Mouse (Mus musculus): ENCODE measurements around the gene Zfp526. TPM values are rescaled to one million over a fixed set of nuclear protein-coding genes. Genes with fewer than 3 reads are reported as not detected.
A peak's percentile ranks its signal among the peaks of the same experiment; 100 is the strongest.

The Zfp526 gene
- polyA plus RNA-seq (2015; fragmentation: Nextera tagmentation; extraction: Ambion mirVana): 2.2 and 2.3 TPM in 2 replicates

- Histone ChIP-seq H3K27me3 (ENCODE audit: control insufficient read depth, insufficient read depth, low read length) (no peaks in the 10 kb centered on the region), H3K4me1 (ENCODE audit: control insufficient read depth, insufficient read depth, low read length) (peaks cover 27% of the 10 kb centered on the region), H3K27ac (ENCODE audit: low read length) (peak within 1 kb of the TSS; percentile 88), H3K9me3 (replicated peaks; ENCODE audit: control insufficient read depth, low read length) (no peaks in the 10 kb centered on the region), H3K36me3 (ENCODE audit: control insufficient read depth, insufficient read depth) (peaks cover 14% of the 10 kb centered on the region), H3K9ac (ENCODE audit: low read length) (peak within 1 kb of the TSS; percentile 84), H3K4me2 (ENCODE audit: low read depth, low read length) (peak within 1 kb of the TSS; percentile 96), H3K4me3 (ENCODE audit: low read length) (peak within 1 kb of the TSS; percentile 83)
- 1% methylated on average over 45 of the region's 45 CpGs for WGBS
- ATAC-seq (replicated peaks; ENCODE audit: extremely low read depth, insufficient read depth, low FRiP score): peak; percentile 90
Measured at GRCm38 (mm10) chr7:25221102-25221883, at the start of gene Zfp526. Gene Zfp526, plus strand, starts transcription at chr7:25221425.

- Histone ChIP-seq H3K9me3 (replicated peaks; ENCODE audit: control insufficient read depth, low read length) (no peaks in the 10 kb centered on the region), H3K36me3 (ENCODE audit: control insufficient read depth, insufficient read depth) (no peaks in the 10 kb centered on the region), H3K4me2 (ENCODE audit: low read depth, low read length) (no peak overlapping the region), H3K27ac (ENCODE audit: low read length) (no peak overlapping the region), H3K9ac (ENCODE audit: low read length) (no peak overlapping the region), H3K4me3 (ENCODE audit: low read length) (no peak overlapping the region), H3K27me3 (ENCODE audit: control insufficient read depth, insufficient read depth, low read length) (peaks cover 35% of the 10 kb centered on the region), H3K4me1 (ENCODE audit: control insufficient read depth, insufficient read depth, low read length) (no peaks in the 10 kb centered on the region)
- no peak for ATAC-seq (replicated peaks; ENCODE audit: extremely low read depth, insufficient read depth, low FRiP score)
- 26% methylated on average over 5 of the region's 5 CpGs for WGBS
Measured at GRCm38 (mm10) chr7:25172669-25173068, 48.6 kb upstream of the Zfp526 start.

GRCm38 (mm10) chr7:25174343-25174742, 46.9 kb upstream of the Zfp526 start:
- ATAC-seq (replicated peaks; ENCODE audit: extremely low read depth, insufficient read depth, low FRiP score): no peak
- H3K9me3 ChIP-seq (replicated peaks; ENCODE audit: control insufficient read depth, low read length): no peaks in the 10 kb centered on the region
- H3K4me1 ChIP-seq (ENCODE audit: control insufficient read depth, insufficient read depth, low read length): peaks cover 10% of the 10 kb centered on the region
- H3K27me3 ChIP-seq (ENCODE audit: control insufficient read depth, insufficient read depth, low read length): peaks cover 49% of the 10 kb centered on the region
- H3K27ac ChIP-seq (ENCODE audit: low read length): no peak overlapping the region
- H3K36me3 ChIP-seq (ENCODE audit: control insufficient read depth, insufficient read depth): no peaks in the 10 kb centered on the region
- 42% methylated on average over 11 of the region's 11 CpGs for WGBS
- H3K4me3 ChIP-seq (ENCODE audit: low read length): no peak overlapping the region
- no peak overlapping the region for H3K4me2 ChIP-seq (ENCODE audit: low read depth, low read length)
- no peak overlapping the region for H3K9ac ChIP-seq (ENCODE audit: low read length)

- no peak overlapping the region for H3K9ac ChIP-seq (ENCODE audit: low read length)
- peaks cover 13% of the 10 kb centered on the region for H3K4me1 ChIP-seq (ENCODE audit: control insufficient read depth, insufficient read depth, low read length)
- H3K4me2 ChIP-seq (ENCODE audit: low read depth, low read length): peak overlapping the region; percentile 93
- no peaks in the 10 kb centered on the region for H3K36me3 ChIP-seq (ENCODE audit: control insufficient read depth, insufficient read depth)
- peaks cover 88% of the 10 kb centered on the region for H3K27me3 ChIP-seq (ENCODE audit: control insufficient read depth, insufficient read depth, low read length)
- 3% methylated on average over 17 of the region's 17 CpGs for WGBS
- ATAC-seq (replicated peaks; ENCODE audit: extremely low read depth, insufficient read depth, low FRiP score): no peak
- no peaks in the 10 kb centered on the region for H3K9me3 ChIP-seq (replicated peaks; ENCODE audit: control insufficient read depth, low read length)
- H3K4me3 ChIP-seq (ENCODE audit: low read length): peak overlapping the region; percentile 57
- H3K27ac ChIP-seq (ENCODE audit: low read length): no peak overlapping the region
Measured at GRCm38 (mm10) chr7:25178317-25178716, 42.9 kb upstream of the Zfp526 start.

- peak; percentile 54; the same call in 1 of the 2 replicates for ATAC-seq (replicated peaks; ENCODE audit: extremely low read depth, insufficient read depth, low FRiP score)
Measured at GRCm38 (mm10) chr7:25178787-25179605, 42.2 kb upstream of the Zfp526 start.

GRCm38 (mm10) chr7:25179606-25180161, 41.5 kb upstream of the Zfp526 start, which contains the start of gene Pou2f2:
Gene Pou2f2, minus strand, starts transcription at chr7:25179726.
- peak within 1 kb of the TSS; percentile 93 for H3K4me2 ChIP-seq (ENCODE audit: low read depth, low read length)

More at GRCm38 (mm10) chr7:25178787-25179605, 42.2 kb upstream of the Zfp526 start:
- H3K4me2 ChIP-seq (ENCODE audit: low read depth, low read length): peak overlapping the region; percentile 93
- H3K36me3 ChIP-seq (ENCODE audit: control insufficient read depth, insufficient read depth): no peaks in the 10 kb centered on the region
- WGBS: 1% methylated on average over 50 of the region's 56 CpGs
- no peaks in the 10 kb centered on the region for H3K9me3 ChIP-seq (replicated peaks; ENCODE audit: control insufficient read depth, low read length)
- no peak overlapping the region for H3K27ac ChIP-seq (ENCODE audit: low read length)
- H3K27me3 ChIP-seq (ENCODE audit: control insufficient read depth, insufficient read depth, low read length): peaks cover 86% of the 10 kb centered on the region
- peaks cover 13% of the 10 kb centered on the region for H3K4me1 ChIP-seq (ENCODE audit: control insufficient read depth, insufficient read depth, low read length)
- peak overlapping the region; percentile 53 for H3K9ac ChIP-seq (ENCODE audit: low read length)
- H3K4me3 ChIP-seq (ENCODE audit: low read length): peak overlapping the region; percentile 57

GRCm38 (mm10) chr7:25180512-25180911, 40.7 kb upstream of the Zfp526 start:
- Histone ChIP-seq H3K4me3 (ENCODE audit: low read length) (no peak overlapping the region), H3K27me3 (ENCODE audit: control insufficient read depth, insufficient read depth, low read length) (peaks cover 78% of the 10 kb centered on the region), H3K4me2 (ENCODE audit: low read depth, low read length) (no peak overlapping the region), H3K4me1 (ENCODE audit: control insufficient read depth, insufficient read depth, low read length) (peaks cover 13% of the 10 kb centered on the region), H3K9ac (ENCODE audit: low read length) (no peak overlapping the region), H3K27ac (ENCODE audit: low read length) (no peak overlapping the region), H3K36me3 (ENCODE audit: control insufficient read depth, insufficient read depth) (no peaks in the 10 kb centered on the region), H3K9me3 (replicated peaks; ENCODE audit: control insufficient read depth, low read length) (no peaks in the 10 kb centered on the region)
- ATAC-seq (replicated peaks; ENCODE audit: extremely low read depth, insufficient read depth, low FRiP score): no peak
- 7% methylated on average over 6 of the region's 6 CpGs for WGBS

More at GRCm38 (mm10) chr7:25179606-25180161, 41.5 kb upstream of the Zfp526 start, which contains the start of gene Pou2f2:
- H3K4me3 ChIP-seq (ENCODE audit: low read length): peak within 1 kb of the TSS; percentile 57
- peaks cover 13% of the 10 kb centered on the region for H3K4me1 ChIP-seq (ENCODE audit: control insufficient read depth, insufficient read depth, low read length)
- H3K36me3 ChIP-seq (ENCODE audit: control insufficient read depth, insufficient read depth): no peaks in the 10 kb centered on the region
- peak; percentile 74 for ATAC-seq (replicated peaks; ENCODE audit: extremely low read depth, insufficient read depth, low FRiP score)
- H3K9ac ChIP-seq (ENCODE audit: low read length): peak within 1 kb of the TSS; percentile 53
- under 1% methylated on average over 37 of the region's 56 CpGs for WGBS
- H3K27me3 ChIP-seq (ENCODE audit: control insufficient read depth, insufficient read depth, low read length): peaks cover 85% of the 10 kb centered on the region
- H3K9me3 ChIP-seq (replicated peaks; ENCODE audit: control insufficient read depth, low read length): no peaks in the 10 kb centered on the region
- no peak within 1 kb of the TSS for H3K27ac ChIP-seq (ENCODE audit: low read length)

GRCm38 (mm10) chr7:25181331-25181790, 39.9 kb upstream of the Zfp526 start:
- 0 out of 2 replicates have a peak, but pooled peaks have one; percentile 15 for ATAC-seq (replicated peaks; ENCODE audit: extremely low read depth, insufficient read depth, low FRiP score)
- Histone ChIP-seq H3K27me3 (ENCODE audit: control insufficient read depth, insufficient read depth, low read length) (peaks cover 70% of the 10 kb centered on the region), H3K36me3 (ENCODE audit: control insufficient read depth, insufficient read depth) (no peaks in the 10 kb centered on the region), H3K4me3 (ENCODE audit: low read length) (peak overlapping the region; percentile 13; the same call in 1 of the 2 replicates), H3K4me1 (ENCODE audit: control insufficient read depth, insufficient read depth, low read length) (peaks cover 13% of the 10 kb centered on the region), H3K9me3 (replicated peaks; ENCODE audit: control insufficient read depth, low read length) (no peaks in the 10 kb centered on the region), H3K27ac (ENCODE audit: low read length) (no peak overlapping the region), H3K4me2 (ENCODE audit: low read depth, low read length) (peak overlapping the region; percentile 36), H3K9ac (ENCODE audit: low read length) (no peak overlapping the region)
- WGBS: 2% methylated on average over 14 of the region's 15 CpGs
